Mouse (Mus musculus): ENCODE data around the gene Zfp747.
"Not testable (repeated sequence)": the region's sequence is repeated elsewhere in the genome, so short reads cannot be mapped to it uniquely, and the experiment has no call there.

The Zfp747 gene

DNA sequence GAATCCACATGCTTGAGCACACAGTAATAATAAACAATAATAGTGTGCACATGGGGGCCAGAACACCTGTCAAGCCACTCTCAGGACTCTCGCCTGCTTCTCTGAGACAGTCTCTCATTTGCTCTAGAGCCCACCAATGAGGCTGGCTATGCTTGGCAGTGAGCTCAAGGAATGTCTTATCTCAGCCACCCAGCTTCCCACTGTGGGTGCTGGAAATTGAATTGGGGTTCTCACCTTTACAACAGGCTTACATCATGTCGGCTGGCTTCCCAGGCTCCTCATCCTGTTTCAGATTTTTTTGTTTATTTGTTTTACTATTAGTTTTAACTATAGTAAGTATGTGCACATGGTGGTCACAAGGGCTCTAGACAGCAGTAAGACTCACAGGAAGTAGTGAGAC, 4.6 kb downstream of the Zfp747 start:
- no peak for DNase-seq

DNA sequence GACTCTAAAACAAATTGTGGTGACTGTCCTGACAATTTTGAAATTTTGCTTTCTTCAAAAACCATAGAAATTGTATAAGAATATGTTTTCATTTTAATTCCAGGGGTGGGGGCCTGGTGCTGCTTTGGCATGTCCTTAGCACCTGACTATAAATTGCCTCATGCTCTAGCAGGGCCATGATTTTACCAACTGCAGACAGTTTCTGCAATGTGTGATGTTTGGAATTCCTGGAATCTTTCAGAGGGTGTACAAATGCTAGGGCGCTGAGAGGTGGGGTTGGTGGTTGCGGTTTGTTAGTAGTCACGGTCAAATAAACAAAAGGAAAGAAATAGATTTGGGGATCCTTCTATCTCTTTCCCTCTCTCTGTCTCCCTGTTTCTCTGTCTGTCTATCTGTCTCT, 9.6 kb downstream of the Zfp747 start:
- no peak for DNase-seq

DNA sequence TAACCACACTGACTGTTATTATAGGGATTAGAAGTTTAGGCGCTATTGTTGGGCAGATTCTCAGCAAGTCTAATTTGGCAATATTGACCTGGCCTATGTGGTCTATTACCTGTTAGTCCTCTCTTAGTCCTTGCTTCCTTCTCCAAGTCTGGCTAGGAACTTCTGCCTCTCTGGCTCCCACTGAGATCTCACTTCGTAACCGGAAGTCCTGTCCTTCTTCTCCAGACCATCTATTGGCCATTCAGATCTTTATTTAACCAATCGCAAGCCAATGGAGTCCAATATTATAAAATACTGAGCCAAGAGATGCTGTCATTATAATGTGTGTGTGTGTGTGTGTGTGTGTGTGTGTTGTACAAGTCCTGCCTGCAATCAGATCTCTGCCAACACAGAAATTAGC, 11.7 kb downstream of the Zfp747 start:
- no peak for DNase-seq

DNA sequence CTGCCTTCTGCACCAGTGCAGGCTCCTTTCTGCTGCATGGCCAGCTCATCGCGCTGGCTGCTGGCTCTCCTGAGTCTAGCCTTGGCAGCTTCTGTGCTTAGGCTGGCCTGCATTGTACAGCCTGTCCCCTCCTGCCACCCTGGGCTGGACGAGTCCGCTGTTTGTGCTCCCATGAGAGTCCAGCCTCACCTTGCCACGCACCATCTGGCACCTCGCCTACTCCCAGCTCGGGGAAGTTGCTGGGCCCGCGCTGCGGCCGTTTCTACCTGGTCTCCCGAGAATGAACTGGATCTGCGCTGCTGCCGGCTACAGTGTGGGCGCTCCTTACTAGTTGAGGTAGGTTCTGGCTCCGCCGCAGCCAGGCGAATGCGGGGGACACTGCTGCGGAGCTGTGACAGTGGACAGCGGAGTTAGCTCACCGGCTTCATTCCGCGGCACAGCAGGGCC, 12.4 kb downstream of the Zfp747 start:
- peak; percentile 32 for DNase-seq

DNA sequence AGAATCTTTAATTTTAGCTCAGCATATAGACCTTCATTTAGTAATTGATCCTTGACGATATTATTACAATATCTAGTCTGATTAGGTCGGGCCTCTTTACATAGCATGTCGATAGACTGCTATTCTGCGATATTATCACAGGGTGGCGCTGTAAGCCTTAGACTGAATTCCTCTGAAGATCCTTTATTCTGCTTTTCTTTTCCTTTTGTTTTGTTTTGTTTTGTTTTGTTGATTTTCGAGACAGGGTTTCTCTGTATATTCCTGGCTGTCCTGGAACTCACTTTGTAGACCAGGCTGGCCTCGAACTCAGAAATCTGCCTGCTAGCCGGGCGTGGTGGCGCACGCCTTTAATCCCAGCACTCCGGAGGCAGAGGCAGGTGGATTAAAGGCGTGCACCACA, 13.4 kb downstream of the Zfp747 start:
- DNase-seq, result not testable (repeated sequence)

DNA sequence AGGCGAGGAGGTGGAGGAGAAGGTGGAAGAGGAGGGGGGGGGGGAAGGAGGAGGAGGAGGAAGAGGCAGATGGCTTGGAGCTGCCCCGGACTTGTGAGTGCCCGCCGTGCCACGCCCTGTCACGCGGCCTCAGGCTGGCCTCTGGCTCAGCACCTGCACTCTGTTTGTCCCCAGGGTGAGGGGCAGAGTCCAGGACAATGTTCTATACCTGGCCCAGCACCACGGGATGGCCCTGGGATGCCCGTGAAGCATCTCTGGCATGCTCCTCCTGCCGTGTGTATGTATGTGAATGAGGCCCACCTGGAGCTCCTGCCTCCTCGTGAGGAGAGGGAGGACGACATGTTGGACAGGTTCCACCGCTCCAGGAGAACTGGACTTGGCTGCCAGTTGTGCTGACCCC, 14.4 kb downstream of the Zfp747 start:
- peak; percentile 72 for DNase-seq

DNA sequence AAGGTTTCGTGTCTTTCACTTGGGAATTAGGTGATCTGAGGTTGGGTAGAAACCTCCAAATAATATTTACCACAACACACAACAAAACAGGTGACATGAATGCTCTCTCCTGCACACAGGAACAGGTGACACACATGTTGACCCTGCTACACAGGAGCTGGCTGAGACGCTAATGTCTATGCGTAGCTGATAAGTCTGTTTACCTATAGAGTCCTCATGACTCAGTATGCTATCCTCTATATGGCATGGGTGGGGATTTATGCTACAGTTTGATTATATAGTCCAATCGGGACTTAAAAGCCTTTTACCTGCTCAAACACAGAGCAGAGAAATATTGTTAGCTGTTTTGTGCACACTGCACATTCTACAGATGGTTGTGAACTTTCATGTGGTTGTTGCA, 15.6 kb downstream of the Zfp747 start:
- no peak for DNase-seq

DNA sequence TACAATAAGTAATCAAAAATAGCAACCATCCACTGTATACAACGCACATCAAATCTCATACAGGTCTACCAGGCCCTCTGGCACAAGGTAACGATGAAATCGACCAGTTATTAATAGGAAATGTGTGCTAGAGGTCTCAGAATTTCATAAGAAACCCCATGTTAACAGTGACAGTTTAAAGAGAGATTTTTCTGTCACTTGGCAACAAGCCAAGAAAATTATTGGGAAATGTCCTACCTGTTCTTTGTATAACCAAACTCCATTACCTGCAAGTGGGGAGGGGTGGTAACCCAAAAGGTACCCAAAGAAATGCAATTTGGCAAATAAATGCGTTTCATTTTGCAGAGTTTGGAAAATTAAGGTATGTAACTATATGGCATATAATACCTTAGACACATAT, 17.4 kb downstream of the Zfp747 start:
- no peak for DNase-seq

DNA sequence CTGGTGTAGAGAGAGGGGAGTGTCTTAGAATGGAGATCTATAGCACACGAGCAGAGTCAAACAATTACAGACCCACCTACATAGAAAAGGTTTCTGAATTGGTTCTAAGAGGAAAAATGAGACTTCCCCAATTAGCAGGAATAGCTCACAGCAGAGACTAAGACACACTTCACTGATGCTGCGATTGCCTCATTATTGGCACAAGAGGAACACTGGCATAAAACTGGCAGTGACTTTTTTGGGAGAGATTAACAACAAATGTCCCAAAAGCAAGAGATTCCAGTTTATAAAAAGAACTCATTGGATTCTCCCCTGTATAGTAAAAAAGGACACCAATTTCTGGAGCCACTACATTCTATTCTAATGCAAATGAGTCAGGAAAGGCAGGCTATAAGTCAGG, 18.0 kb downstream of the Zfp747 start:
- no peak for DNase-seq

DNA sequence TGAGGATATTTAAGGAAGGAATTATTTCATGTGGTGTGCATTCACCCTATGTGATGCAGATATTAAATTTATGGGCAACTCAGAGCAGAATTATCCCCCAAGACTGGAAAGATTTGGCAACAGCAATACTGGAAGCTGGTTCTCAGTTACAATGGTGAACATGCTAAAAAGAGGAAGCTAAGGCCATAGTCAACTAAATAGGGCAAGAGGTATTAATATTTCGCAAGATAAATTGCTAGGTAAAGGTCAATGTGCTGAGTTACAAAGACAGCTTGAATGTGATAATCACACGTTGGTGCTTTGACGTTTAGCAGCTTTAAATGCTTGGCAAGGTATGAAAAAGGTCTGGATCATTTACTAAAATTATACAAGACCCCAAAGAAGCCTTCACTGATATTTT, 20.1 kb downstream of the Zfp747 start:
- no peak for DNase-seq

DNA sequence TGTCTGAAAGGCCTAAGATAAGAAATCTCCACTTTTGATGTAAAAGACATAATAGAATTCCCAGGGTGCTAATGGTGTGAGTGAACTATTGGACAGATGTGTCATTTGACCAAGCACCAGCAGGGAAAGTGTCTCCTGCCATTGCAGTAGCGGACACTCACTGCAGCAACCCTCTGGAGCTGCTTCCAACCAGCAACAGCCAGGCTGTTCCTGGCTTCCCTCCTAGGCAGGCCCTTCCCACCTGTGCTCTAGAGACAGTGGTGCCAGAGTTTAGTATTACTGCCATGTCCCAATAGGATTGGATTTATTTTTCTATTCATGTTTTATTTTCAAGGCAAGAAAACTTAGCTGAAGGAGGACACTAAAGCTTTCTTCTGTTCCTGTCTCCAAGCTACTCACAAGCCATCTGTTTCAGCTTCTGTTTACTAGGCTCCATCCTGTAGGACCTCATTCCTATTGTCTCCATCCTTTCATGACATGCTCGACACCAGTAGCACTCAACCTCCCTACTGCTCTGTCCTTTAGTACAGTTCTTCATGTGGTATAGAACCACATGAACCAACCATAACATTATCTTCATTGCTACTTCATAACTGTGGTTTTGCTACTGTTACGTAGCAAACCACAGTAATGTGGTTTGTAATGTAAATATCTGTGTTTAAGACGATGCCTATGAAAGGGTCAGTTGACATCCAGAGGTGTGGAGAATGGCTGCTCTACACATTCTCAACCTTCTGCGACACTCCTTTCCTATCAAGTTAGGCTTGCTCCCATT, 24.4 kb downstream of the Zfp747 start:
- no peak for DNase-seq

DNA sequence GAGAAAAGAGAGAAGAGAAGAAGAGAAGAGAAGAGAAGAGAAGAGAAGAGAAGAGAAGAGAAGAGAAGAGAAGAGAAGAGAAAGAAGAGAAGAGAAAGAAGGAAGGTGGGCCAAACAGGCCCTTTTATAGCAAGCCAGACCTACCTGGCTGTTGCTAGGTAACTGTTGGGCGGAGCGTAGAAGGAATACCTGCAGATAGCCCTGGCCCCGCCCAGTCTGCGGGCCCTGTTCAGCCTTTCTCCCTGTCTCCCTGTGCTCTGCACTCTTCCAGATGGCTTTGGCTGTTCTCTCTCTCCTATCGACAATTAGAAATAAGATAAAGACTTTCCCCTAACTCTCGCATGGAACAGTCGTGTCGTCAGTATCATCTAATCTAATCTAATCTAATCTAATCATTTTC, 29.2 kb downstream of the Zfp747 start:
- peak; percentile 87 for DNase-seq

DNA sequence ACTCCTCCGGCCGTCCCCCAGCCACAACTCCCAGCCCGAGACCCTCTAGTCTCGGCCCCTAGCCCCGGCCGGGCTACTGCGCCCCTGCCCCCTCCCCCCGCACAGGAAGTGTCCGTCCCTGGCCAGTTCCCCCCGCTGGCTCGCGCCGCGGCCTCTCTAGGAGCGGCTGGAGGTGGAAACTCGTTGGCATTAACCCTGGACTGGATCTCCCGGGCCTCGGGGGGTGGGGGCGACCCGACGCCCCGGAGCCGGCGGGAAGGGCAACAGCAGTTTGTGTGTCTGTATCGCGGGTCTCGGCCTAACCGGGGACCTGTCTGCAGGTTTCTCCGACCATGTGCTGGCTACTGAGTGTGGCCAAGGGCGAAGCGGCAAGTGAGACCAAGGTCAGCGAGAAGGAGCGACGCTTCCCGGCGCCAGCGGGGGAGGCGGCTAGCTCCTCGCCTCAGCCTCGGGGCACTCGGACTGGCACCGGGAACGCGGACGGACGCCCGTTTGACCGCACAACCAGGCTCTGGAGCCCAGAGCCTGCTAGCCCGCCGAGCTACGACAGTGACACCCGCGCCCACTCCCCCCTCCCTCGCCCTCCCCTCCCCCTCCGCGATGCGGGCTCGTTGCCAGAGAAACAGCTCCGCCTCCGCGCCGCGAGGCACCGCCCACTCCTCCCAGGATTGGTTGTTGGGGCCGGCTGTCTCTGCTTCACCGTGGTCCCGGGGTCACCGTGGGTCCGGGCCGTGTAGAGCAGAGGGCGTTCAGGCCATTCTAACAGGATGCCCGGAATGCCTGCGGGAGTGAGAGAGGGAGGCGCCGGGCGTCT, 30.1 kb downstream of the Zfp747 start, which contains the start of gene Zfp768:
Zfp768 (minus strand) TSS at position 78 of the 814 bp plus-strand sequence.
- peak; percentile 95 for DNase-seq

DNA sequence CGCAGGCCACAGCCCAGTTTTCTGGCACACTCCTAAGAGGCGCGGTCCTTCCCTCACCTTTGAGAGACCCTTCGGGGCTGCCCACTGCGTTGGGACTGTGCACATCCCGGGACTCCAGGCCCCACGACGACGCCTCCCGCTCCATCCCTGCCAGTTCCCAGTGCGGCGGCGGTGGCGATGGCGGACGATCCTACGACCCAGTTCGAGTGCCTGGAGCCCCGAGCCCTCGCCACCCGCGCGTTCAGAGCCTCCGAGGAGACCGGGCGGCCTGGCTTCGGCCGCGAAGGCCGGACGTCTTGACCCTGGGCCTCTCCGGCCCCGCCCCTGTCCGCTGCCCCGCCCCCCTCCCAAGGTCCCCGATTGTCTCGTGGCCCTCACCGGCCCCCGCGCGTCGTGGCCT, 30.8 kb downstream of the Zfp747 start:
- DNase-seq, result peak; percentile 74

DNA sequence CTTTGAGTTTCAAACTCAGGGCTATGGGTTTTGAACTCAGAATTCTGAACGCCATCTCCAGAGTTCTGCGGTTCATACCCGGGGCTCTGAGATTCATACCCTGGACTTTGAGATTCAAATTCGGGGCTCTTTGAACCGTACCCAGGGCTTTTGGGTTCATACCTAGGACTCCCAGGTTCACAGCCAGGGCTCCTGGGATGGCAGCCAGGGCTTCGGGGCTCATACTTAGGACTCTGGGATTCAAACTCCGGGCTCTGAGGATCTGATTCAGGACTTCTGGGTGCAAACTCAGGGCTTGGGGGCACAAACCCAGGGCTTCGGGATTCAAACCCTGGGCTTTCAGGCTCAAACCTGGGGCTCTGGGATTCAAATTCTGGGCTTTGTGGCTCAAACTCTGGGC, 31.5 kb downstream of the Zfp747 start:
- peak; percentile 51 for DNase-seq

DNA sequence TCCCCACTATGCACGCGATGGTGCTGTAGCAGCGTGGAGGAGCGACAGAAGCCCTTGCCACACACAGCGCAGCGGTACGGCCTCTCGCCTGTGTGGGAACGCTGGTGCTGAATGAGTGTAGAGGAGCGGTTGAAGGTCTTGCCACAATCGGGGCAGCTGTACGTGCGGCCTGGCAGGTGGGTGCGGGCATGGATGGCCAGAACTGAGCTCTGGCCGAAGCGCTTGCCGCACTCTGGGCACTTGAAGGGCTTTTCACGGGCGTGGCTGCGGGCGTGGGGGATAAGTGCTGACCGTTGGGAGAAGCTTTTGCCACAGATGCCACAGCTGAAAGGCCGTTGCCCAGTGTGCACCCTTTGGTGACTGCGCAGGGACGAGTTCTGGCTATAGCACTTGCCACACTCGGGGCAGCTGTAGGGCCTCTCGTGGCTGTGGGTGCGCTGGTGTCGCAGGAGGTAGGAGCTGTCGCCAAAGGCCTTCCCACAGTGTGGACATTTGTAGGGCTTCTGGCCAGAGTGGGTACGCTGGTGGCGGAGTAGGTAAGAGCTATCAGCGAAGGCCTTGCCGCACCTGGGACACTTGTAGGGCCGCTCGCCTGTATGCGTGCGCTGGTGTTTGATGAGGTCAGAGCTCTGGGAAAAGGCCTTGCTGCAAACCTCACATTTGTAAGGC, 32.4 kb downstream of the Zfp747 start:
- peak; percentile 23 for DNase-seq

DNA sequence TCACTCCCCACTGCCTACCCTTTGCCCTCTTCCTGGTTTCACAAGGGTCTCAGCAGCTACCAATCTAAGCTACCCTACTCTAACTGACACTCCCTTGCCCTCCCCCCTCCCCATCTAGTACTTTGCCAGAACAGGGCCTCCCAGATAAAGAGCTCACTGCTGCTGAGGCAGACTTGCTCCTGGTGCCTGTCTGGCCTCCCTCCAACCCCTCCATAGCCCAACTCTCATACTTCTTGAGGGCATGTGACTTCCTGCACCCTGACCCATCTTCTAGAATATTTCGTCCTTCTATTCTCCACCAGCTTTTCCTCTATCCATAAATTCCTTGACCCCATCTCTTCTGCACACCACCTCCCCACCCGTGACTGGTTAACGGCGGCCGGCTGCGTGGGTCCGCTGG, 33.0 kb downstream of the Zfp747 start:
- DNase-seq, result no peak

DNA sequence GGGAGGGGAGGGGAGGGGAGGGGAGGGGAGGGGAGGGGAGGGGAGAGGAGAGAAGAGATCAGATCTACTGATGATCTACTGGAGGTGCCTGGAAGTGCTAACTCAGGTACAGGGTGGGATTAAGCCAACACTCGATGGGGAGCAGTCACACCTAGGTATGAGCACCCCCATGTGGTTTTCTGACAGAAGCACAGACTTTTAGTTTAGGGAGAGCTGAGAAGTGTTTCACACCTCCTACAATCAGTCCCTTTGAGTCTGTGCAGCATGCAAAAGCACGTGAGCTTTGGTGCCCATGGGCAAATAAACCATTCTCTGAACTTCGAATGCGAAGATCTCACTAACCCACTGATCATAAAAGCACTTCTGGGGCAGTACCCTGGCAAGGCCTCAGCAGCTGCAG, 33.5 kb downstream of the Zfp747 start:
- DNase-seq, result peak; percentile 34

DNA sequence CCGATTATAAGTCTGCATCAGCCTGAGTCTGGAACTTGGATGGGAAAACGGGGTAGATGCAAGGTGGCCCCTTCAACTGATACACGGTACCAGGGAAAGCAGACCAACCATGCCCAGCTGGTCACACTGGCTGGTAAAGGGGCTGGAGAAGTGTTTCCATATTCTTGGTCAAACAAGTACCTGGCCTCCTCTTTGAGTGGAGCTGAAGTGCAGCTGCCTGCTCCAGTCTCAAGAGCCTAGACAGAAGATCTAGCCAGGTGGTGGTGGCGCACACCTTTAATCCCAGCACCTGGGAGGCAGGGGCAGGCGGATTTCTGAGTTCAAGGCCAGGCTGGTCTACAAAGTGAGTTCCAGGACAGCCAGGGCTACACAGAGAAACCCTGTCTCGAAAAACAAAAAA, 34.0 kb downstream of the Zfp747 start:
- DNase-seq, result not testable (repeated sequence)

DNA sequence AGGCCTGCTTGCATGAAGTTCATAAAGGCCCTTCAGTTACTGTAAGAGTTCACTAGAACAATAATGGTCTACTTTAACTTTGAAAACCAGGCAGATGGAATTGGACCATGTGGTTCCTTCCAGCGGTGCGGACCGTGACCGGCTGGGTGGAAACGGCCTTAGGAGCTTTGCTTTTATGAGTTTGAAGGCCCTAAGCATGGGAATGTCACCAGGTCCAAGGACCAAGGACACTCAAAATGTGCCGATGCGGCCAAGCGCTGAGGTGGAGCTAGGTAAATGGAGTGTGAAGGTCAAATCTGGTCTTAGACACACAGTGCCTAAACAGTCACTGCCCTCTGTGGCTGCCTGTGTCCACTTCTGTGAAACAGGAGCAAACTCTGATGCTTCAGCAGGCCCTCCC, 34.5 kb downstream of the Zfp747 start:
- peak; percentile 89 for DNase-seq

DNA sequence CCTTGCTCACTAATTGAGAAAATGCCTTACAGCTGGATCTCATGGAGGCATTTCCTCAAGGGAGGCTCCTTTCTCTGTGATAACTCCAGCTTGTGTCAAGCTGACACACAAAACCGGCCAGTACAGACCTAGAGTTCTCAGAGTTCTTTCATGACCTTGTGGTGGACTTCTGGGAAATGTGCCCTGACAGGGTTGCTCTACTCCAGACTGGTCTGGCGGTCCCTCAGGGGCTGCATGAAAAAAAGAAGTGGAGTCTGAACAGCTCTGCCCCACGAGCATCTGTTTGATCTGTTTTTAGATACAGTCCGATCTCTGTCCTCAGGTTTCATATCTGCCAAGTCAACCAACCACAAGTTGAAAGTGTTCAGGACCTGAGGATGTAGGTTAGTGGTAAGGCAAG, 38.2 kb downstream of the Zfp747 start:
- peak; percentile 43 for DNase-seq

DNA sequence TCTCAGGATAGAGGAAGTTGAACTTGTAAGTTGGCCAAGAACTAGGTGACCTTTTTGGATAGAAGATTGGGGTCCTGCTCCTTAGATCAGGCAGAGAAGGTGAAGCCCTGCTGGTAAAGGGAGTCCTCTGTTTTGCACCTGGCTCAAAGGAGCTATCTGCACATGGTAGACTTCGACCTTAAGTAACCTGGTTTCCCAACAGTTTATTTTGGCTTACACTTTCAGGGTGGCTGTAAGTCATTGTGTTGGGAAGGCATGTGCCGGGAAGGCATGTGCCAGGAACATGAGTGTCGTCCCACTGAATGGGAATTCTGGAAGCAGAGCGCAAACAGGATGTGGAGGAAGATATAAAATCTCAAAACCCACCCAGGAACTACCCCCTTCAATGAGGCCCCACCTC, 40.2 kb downstream of the Zfp747 start:
- no peak for DNase-seq

DNA sequence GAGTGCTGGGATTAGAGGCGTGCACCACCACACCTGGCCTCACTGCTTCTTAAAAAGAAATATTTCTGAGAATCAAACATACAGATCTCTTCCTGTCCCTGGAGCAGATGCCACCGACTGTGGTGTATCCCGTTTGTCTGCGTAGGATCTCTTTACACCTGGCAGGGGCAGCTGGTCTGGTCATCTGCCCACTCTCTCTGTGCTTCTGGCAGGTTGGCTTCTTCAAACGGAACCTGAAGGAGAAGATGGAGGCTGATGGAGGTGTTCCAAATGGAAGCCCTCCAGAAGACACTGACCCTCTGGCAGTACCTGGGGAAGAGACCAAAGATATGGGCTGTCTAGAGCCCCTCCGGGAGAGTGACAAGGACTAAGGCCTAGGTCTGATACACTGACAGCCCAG, 42.6 kb downstream of the Zfp747 start:
- no peak for DNase-seq

DNA sequence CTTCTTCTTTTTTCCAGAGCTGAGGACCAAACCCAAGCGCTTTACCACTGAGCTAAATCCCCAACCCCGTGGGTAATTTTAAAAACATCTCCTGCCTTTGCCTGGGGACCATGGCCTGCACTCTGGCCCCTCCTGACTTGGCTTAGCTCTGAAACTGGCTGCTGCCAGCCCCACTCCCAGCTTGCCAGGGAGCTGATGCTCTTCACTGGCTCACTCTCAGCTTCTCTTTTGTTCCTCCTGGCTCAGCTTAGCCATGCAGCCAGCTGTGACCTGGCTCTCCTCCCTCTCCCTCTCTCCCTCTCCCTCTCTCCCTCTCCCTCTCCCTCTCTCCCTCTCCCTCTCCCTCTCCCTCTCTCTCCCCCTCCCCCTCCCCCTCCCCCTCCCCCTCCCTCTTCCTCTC, 49.2 kb downstream of the Zfp747 start:
- peak; percentile 46 for DNase-seq

Data from kidney, adult 11 months (tissue).